Mouse (Mus musculus) liver, postnatal 0 days (tissue): ENCODE results near the gene St5. TPM values are rescaled to one million over a fixed set of nuclear protein-coding genes. Genes with fewer than 3 reads are reported as not detected.
A peak's percentile ranks its signal among the peaks of the same experiment; 100 is the strongest.

Source experiments
- ATAC-seq: fragments of 200-750 bp; cut with Nextera tagmentation; 2 replicates; pipeline ENCODE4 v1.8.0; 2017; ENCODE audit warnings: mild to moderate bottlenecking, moderate library complexity
- DNase-seq: peaks from one replicate; pipeline ENCODE4 v3.0.0-alpha.2; 2016
- H3K27ac ChIP-seq: fragments of 300-500 bp; sonication (generic); 2 replicates; pipeline ENCODE4 v1.5.1; 2014; ENCODE audit warnings: antibody characterized with exemption, moderate library complexity, mild to moderate bottlenecking, low read depth
- H3K27me3 ChIP-seq: fragments of 300-500 bp; sonication (generic); 2 replicates; pipeline ENCODE4 v1.6.1; 2014; ENCODE audit warnings: low read length, control low read depth, mixed read lengths; ENCODE audit not compliant: insufficient read depth
- H3K36me3 ChIP-seq: fragments of 300-500 bp; sonication (generic); replicated peaks from 2 replicates; pipeline ENCODE4 v1.6.1; 2014; ENCODE audit warnings: mild to moderate bottlenecking, control low read depth, low read length, moderate library complexity, mixed read lengths; ENCODE audit not compliant: insufficient read depth
- H3K4me1 ChIP-seq: fragments of 300-500 bp; sonication (generic); 2 replicates; pipeline ENCODE4 v1.6.1; 2014; ENCODE audit warnings: antibody characterized with exemption, mild to moderate bottlenecking, control low read depth; ENCODE audit not compliant: insufficient read depth
- H3K4me2 ChIP-seq: fragments of 300-500 bp; sonication (generic); 2 replicates; pipeline ENCODE4 v1.6.1; 2014; ENCODE audit warnings: low read depth, mild to moderate bottlenecking, low read length, moderate library complexity, mixed read lengths
- H3K4me3 ChIP-seq: fragments of 300-500 bp; sonication (generic); 2 replicates; pipeline ENCODE4 v1.5.1; 2014; ENCODE audit warnings: low read depth, low read length
- H3K9ac ChIP-seq: fragments of 300-500 bp; sonication (generic); replicated peaks from 2 replicates; pipeline ENCODE4 v1.6.1; 2014; ENCODE audit warnings: mild to moderate bottlenecking, moderate library complexity
- H3K9me3 ChIP-seq: fragments of 300-500 bp; sonication (generic); 2 replicates; pipeline ENCODE4 v1.6.1; 2016; ENCODE audit warnings: mild to moderate bottlenecking, control low read depth, low read length, mixed read lengths
- CTCF ChIP-seq: sonication (generic); IDR thresholded peaks from 2 replicates; pipeline ENCODE4 v1.5.1; 2016; ENCODE audit warnings: antibody characterized with exemption, low read depth
- EP300 ChIP-seq: IDR thresholded peaks from 2 replicates; pipeline ENCODE4 v1.6.1; 2016; ENCODE audit warnings: antibody characterized with exemption, low read depth, mild to moderate bottlenecking
- WGBS: fragments of 180-500 bp; shearing (Covaris S2); extraction: QIAGEN DNeasy Blood & Tissue Kit; methylation state at CpG from one replicate; pipeline ENCODE4 v1.1.7; 2014; ENCODE audit not compliant: insufficient replicate concordance; 5-methylcytosine and 5-hydroxymethylcytosine counted together
- polyA plus RNA-seq: library from polyadenylated mRNA; unstranded; fragments of >200 nt; fragmentation: Nextera tagmentation; extraction: Ambion mirVana; gene quantifications from 2 replicates; pipeline ENCODE4 v1.2.1, GENCODE M21; 2015

The St5 gene
- polyA plus RNA-seq, 1 experiment from 2014 or later, result 33.9 TPM

GRCm38 (mm10) chr7:109546726-109547125, 156.7 kb downstream of the St5 start:
- Histone ChIP-seq H3K9ac (no peak overlapping the region), H3K4me2 (no peak overlapping the region), H3K4me3 (no peak overlapping the region), H3K36me3 (peaks cover 29% of the 10 kb centered on the region), H3K9me3 (no peaks in the 10 kb centered on the region), H3K27me3 (no peaks in the 10 kb centered on the region), H3K4me1 (no peaks in the 10 kb centered on the region), H3K27ac (no peak overlapping the region)
- no peak for DNase-seq
- WGBS, result 82% methylated on average over 5 of the region's 5 CpGs
- ATAC-seq, result no peak
- no peak for TF ChIP-seq CTCF
- no peak for TF ChIP-seq EP300

GRCm38 (mm10) chr7:109546186-109546585, 157.2 kb downstream of the St5 start:
- H3K27me3 ChIP-seq, result no peaks in the 10 kb centered on the region
- 84% methylated on average over 2 of the region's 2 CpGs for WGBS

GRCm38 (mm10) chr7:109545255-109545993, 158.0 kb downstream of the St5 start:
- Histone ChIP-seq H3K9ac (no peak overlapping the region), H3K4me1 (no peaks in the 10 kb centered on the region), H3K36me3 (peaks cover 24% of the 10 kb centered on the region), H3K9me3 (no peaks in the 10 kb centered on the region), H3K4me2 (no peak overlapping the region), H3K4me3 (no peak overlapping the region), H3K27me3 (no peaks in the 10 kb centered on the region), H3K27ac (no peak overlapping the region; the same call in 1 of the 2 replicates)
- WGBS, result 64% methylated on average over 10 of the region's 10 CpGs
- no peak for ATAC-seq
- DNase-seq, result no peak
- TF ChIP-seq EP300 (no peak), CTCF (no peak)

More at GRCm38 (mm10) chr7:109546186-109546585, 157.2 kb downstream of the St5 start:
- no peak overlapping the region for H3K9ac ChIP-seq
- H3K4me2 ChIP-seq, result no peak overlapping the region
- peaks cover 26% of the 10 kb centered on the region for H3K36me3 ChIP-seq
- TF ChIP-seq CTCF (no peak), EP300 (no peak)
- H3K9me3 ChIP-seq, result no peaks in the 10 kb centered on the region
- ATAC-seq (no peak), DNase-seq (no peak)
- H3K4me3 ChIP-seq, result no peak overlapping the region
- H3K27ac ChIP-seq, result no peak overlapping the region
- H3K4me1 ChIP-seq, result no peaks in the 10 kb centered on the region

GRCm38 (mm10) chr7:109544792-109545191, 158.6 kb downstream of the St5 start:
- H3K27me3 ChIP-seq, result no peaks in the 10 kb centered on the region
- H3K36me3 ChIP-seq, result peaks cover 26% of the 10 kb centered on the region
- no peaks in the 10 kb centered on the region for H3K9me3 ChIP-seq
- no peak overlapping the region for H3K27ac ChIP-seq
- no peak overlapping the region for H3K4me2 ChIP-seq
- TF ChIP-seq EP300 (no peak), CTCF (no peak)
- no peak overlapping the region for H3K4me3 ChIP-seq
- WGBS, result 81% methylated on average over 5 of the region's 5 CpGs
- no peak overlapping the region for H3K9ac ChIP-seq
- DNase-seq (no peak), ATAC-seq (0 out of 2 replicates have a peak, but pooled peaks have one; percentile 25)
- no peaks in the 10 kb centered on the region for H3K4me1 ChIP-seq

GRCm38 (mm10) chr7:109542364-109542628, 161.1 kb downstream of the St5 start:
- Histone ChIP-seq H3K4me2 (no peak overlapping the region), H3K4me3 (no peak overlapping the region), H3K36me3 (peaks cover 40% of the 10 kb centered on the region), H3K4me1 (no peaks in the 10 kb centered on the region), H3K27me3 (no peaks in the 10 kb centered on the region), H3K9me3 (no peaks in the 10 kb centered on the region), H3K9ac (no peak overlapping the region), H3K27ac (no peak overlapping the region)
- no peak for DNase-seq
- ATAC-seq, result peak; percentile 8; the same call in 1 of the 2 replicates
- TF ChIP-seq EP300, result no peak
- no peak for TF ChIP-seq CTCF
- WGBS, result 36% methylated on average over 3 of the region's 3 CpGs

- Histone ChIP-seq H3K9me3 (no peaks in the 10 kb centered on the region), H3K27ac (no peak overlapping the region), H3K4me3 (no peak overlapping the region), H3K9ac (no peak overlapping the region), H3K4me2 (no peak overlapping the region), H3K4me1 (no peaks in the 10 kb centered on the region), H3K27me3 (no peaks in the 10 kb centered on the region), H3K36me3 (peaks cover 44% of the 10 kb centered on the region)
- WGBS, result 44% methylated on average over 10 of the region's 10 CpGs
- no peak for TF ChIP-seq CTCF
- no peak for TF ChIP-seq EP300
- DNase-seq, result no peak
- peak; percentile 48; the same call in 1 of the 2 replicates for ATAC-seq
These were observed 161.6 kb downstream of the St5 start for GRCm38 (mm10) chr7:109541609-109542363.
